Mouse (Mus musculus): ENCODE results near the gene Kdm4c.

DNA sequence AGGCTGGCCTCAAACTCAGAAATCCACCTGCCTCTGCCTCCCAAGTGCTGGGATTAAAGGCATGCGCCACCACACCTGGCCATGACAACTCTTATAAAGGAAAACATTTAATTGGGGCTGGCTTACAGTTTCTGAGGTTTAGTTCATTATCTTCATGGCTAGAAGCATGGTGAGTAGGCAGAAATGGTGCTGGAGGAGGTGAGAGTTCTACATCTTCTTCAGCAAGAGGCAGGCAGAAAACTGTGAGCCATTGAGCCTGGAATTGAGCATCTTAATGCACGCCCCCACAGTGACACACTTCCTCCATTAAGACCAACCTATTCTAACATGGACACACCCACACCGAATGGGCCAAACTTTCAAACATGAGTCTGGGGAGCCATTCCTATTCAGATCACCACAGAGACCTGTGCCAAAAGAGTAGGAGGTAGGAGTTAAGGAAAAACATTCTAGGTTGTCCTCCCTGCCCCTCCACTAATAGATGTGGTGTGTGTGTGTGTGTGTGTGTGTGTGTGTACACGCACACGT is 22.2 kb downstream of the Kdm4c start:
- no peak for TF ChIP-seq POLR2A (IDR thresholded peaks at IDR 0.05; ENCODE audit: low read depth, low read length)
- TF ChIP-seq CTCF (conservative IDR thresholded peaks at IDR 0.05; ENCODE audit: insufficient read depth, insufficient read length, low read depth, low read length): no peak
